Mouse (Mus musculus): ENCODE measurements around the gene Dlg2. TPM values are rescaled to one million over a fixed set of nuclear protein-coding genes. Genes with fewer than 3 reads are reported as not detected.

Dlg2 gene
- total RNA-seq, 2 experiments from 2014 or later = 277 to 316 TPM

GRCm38 (mm10) chr7:91790949-91791564 lies 1314.6 kb downstream of the Dlg2 start:
- intact Hi-C loops (cut with DNase I) = no loop called here
- DNase-seq (ENCODE audit: low spot score in 2 of 2) = no peak

- intact Hi-C loops (cut with DNase I) = no loop called here
- DNase-seq (ENCODE audit: low spot score in 2 of 2) = no peak
These were observed 1330.2 kb downstream of the Dlg2 start for GRCm38 (mm10) chr7:91806632-91807031.

- intact Hi-C loops (cut with DNase I) = no loop called here
- no peak for DNase-seq (ENCODE audit: low spot score in 2 of 2)
These were observed 1334.3 kb downstream of the Dlg2 start for GRCm38 (mm10) chr7:91810774-91811173.

- intact Hi-C loops (cut with DNase I) = no loop called here
- DNase-seq (ENCODE audit: low spot score in 2 of 2) = no peak
These were observed 1341.5 kb downstream of the Dlg2 start for GRCm38 (mm10) chr7:91818004-91818403.

GRCm38 (mm10) chr7:91832207-91832606 lies 1355.7 kb downstream of the Dlg2 start:
- no peak for DNase-seq (ENCODE audit: low spot score in 2 of 2)
- intact Hi-C loops (cut with DNase I) = no loop called here

GRCm38 (mm10) chr7:91845723-91846122 lies 1369.3 kb downstream of the Dlg2 start:
- DNase-seq (ENCODE audit: low spot score in 2 of 2) = no peak
- intact Hi-C loops (cut with DNase I) = no loop called here

- no peak for DNase-seq (ENCODE audit: low spot score in 2 of 2)
- intact Hi-C loops (cut with DNase I) = no loop called here
These were observed 1372.9 kb downstream of the Dlg2 start for GRCm38 (mm10) chr7:91849364-91849763.

- DNase-seq (ENCODE audit: low spot score in 2 of 2) = no peak
- intact Hi-C loops (cut with DNase I) = no loop called here
These were observed 1377.2 kb downstream of the Dlg2 start for GRCm38 (mm10) chr7:91853653-91854052.

- intact Hi-C loops (cut with DNase I) = no loop called here
- DNase-seq (ENCODE audit: low spot score in 2 of 2) = no peak
These were observed 1380.5 kb downstream of the Dlg2 start for GRCm38 (mm10) chr7:91856931-91857330.

- intact Hi-C loops (cut with DNase I) = no loop called here
- DNase-seq (ENCODE audit: low spot score in 2 of 2) = peak in 1 of 2 experiments; percentile 16
These were observed 1386.5 kb downstream of the Dlg2 start for GRCm38 (mm10) chr7:91862806-91863531.

- no peak for DNase-seq (ENCODE audit: low spot score in 2 of 2)
- intact Hi-C loops (cut with DNase I) = no loop called here
These were observed 1392.4 kb downstream of the Dlg2 start for GRCm38 (mm10) chr7:91868919-91869318.

GRCm38 (mm10) chr7:91876831-91877230 lies 1400.4 kb downstream of the Dlg2 start:
- intact Hi-C loops (cut with DNase I) = no loop called here

GRCm38 (mm10) chr7:91877804-91878203 lies 1401.3 kb downstream of the Dlg2 start:
- intact Hi-C loops (cut with DNase I) = no loop called here
- DNase-seq (ENCODE audit: low spot score in 2 of 2) = no peak

More at GRCm38 (mm10) chr7:91876831-91877230, 1400.4 kb downstream of the Dlg2 start:
- no peak for DNase-seq (ENCODE audit: low spot score in 2 of 2)

- intact Hi-C loops (cut with DNase I) = no loop called here
- DNase-seq (ENCODE audit: low spot score in 2 of 2) = no peak
These were observed 1409.9 kb downstream of the Dlg2 start for GRCm38 (mm10) chr7:91886336-91886735.

GRCm38 (mm10) chr7:91893991-91894390 lies 1417.5 kb downstream of the Dlg2 start:
- peak; percentile 43 to 47 for DNase-seq (ENCODE audit: low spot score in 2 of 2)
- intact Hi-C loops (cut with DNase I) = no loop called here

- intact Hi-C loops (cut with DNase I) = no loop called here
- no peak for DNase-seq (ENCODE audit: low spot score in 2 of 2)
These were observed 1420.5 kb downstream of the Dlg2 start for GRCm38 (mm10) chr7:91896935-91897334.

GRCm38 (mm10) chr7:91897509-91897908 lies 1421.0 kb downstream of the Dlg2 start:
- intact Hi-C loops (cut with DNase I) = no loop called here

GRCm38 (mm10) chr7:91902503-91902902 lies 1426.0 kb downstream of the Dlg2 start:
- DNase-seq (ENCODE audit: low spot score in 2 of 2) = no peak
- intact Hi-C loops (cut with DNase I) = no loop called here

More at GRCm38 (mm10) chr7:91897509-91897908, 1421.0 kb downstream of the Dlg2 start:
- DNase-seq (ENCODE audit: low spot score in 2 of 2) = no peak

GRCm38 (mm10) chr7:91916809-91917208 lies 1440.3 kb downstream of the Dlg2 start:
- intact Hi-C loops (cut with DNase I) = no loop called here
- DNase-seq (ENCODE audit: low spot score in 2 of 2) = no peak

- DNase-seq (ENCODE audit: low spot score in 2 of 2) = no peak
- intact Hi-C loops (cut with DNase I) = no loop called here
These were observed 1442.6 kb downstream of the Dlg2 start for GRCm38 (mm10) chr7:91919099-91919498.

GRCm38 (mm10) chr7:91919738-91920137 lies 1443.3 kb downstream of the Dlg2 start:
- no peak for DNase-seq (ENCODE audit: low spot score in 2 of 2)
- intact Hi-C loops (cut with DNase I) = no loop called here

Measured in left cerebral cortex, postnatal 36 days (tissue).